Mouse (Mus musculus) CH12.LX (cell line): ENCODE results near the gene Gm20708. TPM values are rescaled to one million over a fixed set of nuclear protein-coding genes. Genes with fewer than 3 reads are reported as not detected.

ENCODE experiments used
- DNase-seq: peaks from one replicate; pipeline ENCODE4 v3.0.0-alpha.2; 2013; ENCODE audit errors: extremely low read depth
- H3K27ac ChIP-seq: 2 replicates; pipeline ENCODE4 v1.5.1; 2012; ENCODE audit warnings: low read depth, mild to moderate bottlenecking, control low read depth, moderate library complexity; ENCODE audit not compliant: insufficient read depth
- H3K27me3 ChIP-seq: replicated peaks from 2 replicates; pipeline ENCODE3; 2012; ENCODE audit warnings: inconsistent platforms
- H3K36me3 ChIP-seq, 2 experiments: replicated peaks in 1 of 2; 2 replicates each; pipeline versions ENCODE3 to v1.6.1; 2012; ENCODE audit warnings: inconsistent platforms in 1 of 2, low read length in 1 of 2, mild to moderate bottlenecking in 1 of 2, mixed read lengths in 1 of 2, moderate library complexity in 1 of 2; ENCODE audit not compliant: control insufficient read depth in 1 of 2, insufficient read depth in 1 of 2
- H3K4me1 ChIP-seq, 2 experiments: 2 replicates each; pipeline ENCODE4 v1.6.1; 2012; ENCODE audit warnings: inconsistent platforms in 1 of 2, moderate library complexity in 1 of 2; ENCODE audit not compliant: insufficient read depth in 2 of 2, control insufficient read depth in 1 of 2
- H3K4me2 ChIP-seq: 2 replicates; pipeline ENCODE4 v1.6.1; 2012; ENCODE audit warnings: low read depth, mild to moderate bottlenecking, control low read depth; ENCODE audit not compliant: poor library complexity, insufficient read depth, severe bottlenecking
- H3K4me3 ChIP-seq, 3 experiments: fragments of 150-350 bp in 1 of 3; sonication (generic) in 1 of 3; replicated peaks in 1 of 3; 2 replicates each; pipeline versions ENCODE3 to v1.5.1; 2011 to 2012; ENCODE audit warnings: low read depth in 2 of 3, low read length in 2 of 3, mild to moderate bottlenecking in 2 of 3, moderate library complexity in 2 of 3, control low read depth in 1 of 3, improper control_type of control experiment in 1 of 3, inconsistent platforms in 1 of 3, mixed read lengths in 1 of 3; ENCODE audit not compliant: poor library complexity in 1 of 3
- H3K79me2 ChIP-seq: replicated peaks from 2 replicates; pipeline ENCODE4 v1.6.1; 2012; ENCODE audit warnings: mild to moderate bottlenecking, moderate library complexity; ENCODE audit not compliant: control insufficient read depth, poor library complexity, insufficient read depth, severe bottlenecking; ENCODE audit errors: extremely low read depth
- H3K9ac ChIP-seq: 2 replicates; pipeline ENCODE4 v1.6.1; 2012; ENCODE audit warnings: low read depth, mild to moderate bottlenecking, control low read depth, moderate library complexity; ENCODE audit not compliant: insufficient read depth
- H3K9me3 ChIP-seq: replicated peaks from 2 replicates; pipeline ENCODE3; 2012; ENCODE audit warnings: low read length, inconsistent platforms, mixed read lengths
- E2F4 ChIP-seq: IDR thresholded peaks from 2 replicates; pipeline ENCODE4 v1.6.1; 2011; ENCODE audit warnings: low read depth, low read length, improper control_type of control experiment; ENCODE audit not compliant: insufficient replicate concordance
- ELF1 ChIP-seq: IDR thresholded peaks from 2 replicates; pipeline ENCODE4 v1.6.1; 2014; ENCODE audit warnings: low read depth, mild to moderate bottlenecking, inconsistent platforms, low read length, improper control_type of control experiment
- EP300 ChIP-seq: IDR thresholded peaks from 2 replicates; pipeline ENCODE4 v1.6.1; 2011; ENCODE audit warnings: low read length, improper control_type of control experiment
- HCFC1 ChIP-seq: IDR thresholded peaks from 2 replicates; pipeline ENCODE4 v1.6.1; 2012; ENCODE audit warnings: low read depth, mild to moderate bottlenecking, inconsistent platforms, low read length, improper control_type of control experiment
- IRF4 ChIP-seq: IDR thresholded peaks from 2 replicates; pipeline ENCODE4 v1.6.1; 2014; ENCODE audit warnings: low read depth, mild to moderate bottlenecking, inconsistent platforms, low read length, improper control_type of control experiment
- JUND ChIP-seq: conservative IDR thresholded peaks from 2 replicates; pipeline ENCODE4 v1.6.1; 2011; ENCODE audit warnings: low read depth, low read length, improper control_type of control experiment
- KAT2A ChIP-seq: IDR thresholded peaks from 2 replicates; pipeline ENCODE4 v1.6.1; 2012; ENCODE audit warnings: low read length, improper control_type of control experiment, inconsistent platforms; ENCODE audit not compliant: insufficient replicate concordance
- MAFK ChIP-seq: IDR thresholded peaks from 2 replicates; pipeline ENCODE4 v1.6.1; 2011; ENCODE audit warnings: low read length, improper control_type of control experiment; ENCODE audit not compliant: insufficient replicate concordance
- MEF2A ChIP-seq: IDR thresholded peaks from 2 replicates; pipeline ENCODE4 v1.6.1; 2014; ENCODE audit warnings: low read depth, mild to moderate bottlenecking, inconsistent platforms, low read length, improper control_type of control experiment, borderline replicate concordance
- MXI1 ChIP-seq: IDR thresholded peaks from 2 replicates; pipeline ENCODE4 v1.6.1; 2011; ENCODE audit warnings: mild to moderate bottlenecking, low read depth, low read length, improper control_type of control experiment
- NELFE ChIP-seq: IDR thresholded peaks from 2 replicates; pipeline ENCODE4 v1.6.1; 2011; ENCODE audit warnings: low read depth, low read length, improper control_type of control experiment
- NRF1 ChIP-seq: IDR thresholded peaks from 2 replicates; pipeline ENCODE4 v1.6.1; 2014; ENCODE audit warnings: low read depth, mild to moderate bottlenecking, inconsistent platforms, low read length, improper control_type of control experiment, moderate library complexity
- PAX5 ChIP-seq: IDR thresholded peaks from 2 replicates; pipeline ENCODE4 v1.6.1; 2012; ENCODE audit warnings: low read length, inconsistent platforms, mixed read lengths
- POLR2A ChIP-seq: IDR thresholded peaks from 2 replicates; pipeline ENCODE4 v1.6.1; 2011; ENCODE audit warnings: low read depth, mild to moderate bottlenecking, improper control_type of control experiment, low read length
- POLR2AphosphoS2 ChIP-seq: IDR thresholded peaks from 2 replicates; pipeline ENCODE4 v1.6.1; 2011; ENCODE audit warnings: low read depth, low read length, improper control_type of control experiment
- TCF12 ChIP-seq: IDR thresholded peaks from 2 replicates; pipeline ENCODE4 v1.6.1; 2014; ENCODE audit warnings: low read depth, mild to moderate bottlenecking, inconsistent platforms, low read length, improper control_type of control experiment
- USF1 ChIP-seq: IDR thresholded peaks from 2 replicates; pipeline ENCODE4 v1.6.1; 2014; ENCODE audit warnings: low read depth, mild to moderate bottlenecking, inconsistent platforms, low read length, improper control_type of control experiment
- USF2 ChIP-seq: conservative IDR thresholded peaks from 2 replicates; pipeline ENCODE4 v1.6.1; 2011; ENCODE audit warnings: low read depth, low read length, improper control_type of control experiment
- ZMIZ1 ChIP-seq: IDR thresholded peaks from 2 replicates; pipeline ENCODE4 v1.6.1; 2012; ENCODE audit warnings: low read depth, mild to moderate bottlenecking, inconsistent platforms, low read length, improper control_type of control experiment
- dilution Hi-C: fragments of 300-500 bp; cut with MboI; formaldehyde crosslinking; loops from 2 replicates; pipeline ENCODE4 v1.14.3; 2020; ENCODE audit warnings: low sequenced_read_pairs; ENCODE audit not compliant: extremely low pct_unique_long_range_greater_than_20kb, extremely low pct_ligation_motif_present
- in situ Hi-C: fragments of 300-500 bp; cut with MboI; formaldehyde crosslinking; loops from 3 replicates; pipeline ENCODE4 v1.14.3; 2019; ENCODE audit warnings: low sequenced_read_pairs, low pct_ligation_motif_present, low pct_unique_long_range_greater_than_20kb, mixed read lengths
- polyA plus RNA-seq: library from polyadenylated mRNA; unstranded; fragments of >175 nt; gene quantifications from 2 replicates; pipeline ENCODE4 v1.2.1, GENCODE M21; 2012; ENCODE audit warnings: low read depth; ENCODE audit not compliant: insufficient read length
- total RNA-seq, 2 experiments: library from RNA; depleted of rRNA; stranded (reverse); fragments of 300-350 nt in 1 of 2; fragments of >200 nt in 1 of 2; gene quantifications; 2 replicates each; pipeline ENCODE4 v1.2.3; 2012 to 2014

The Gm20708 gene
- total and polyA plus RNA-seq, 3 experiments: 0.50 to 1.0 (median 0.80) TPM

DNA sequence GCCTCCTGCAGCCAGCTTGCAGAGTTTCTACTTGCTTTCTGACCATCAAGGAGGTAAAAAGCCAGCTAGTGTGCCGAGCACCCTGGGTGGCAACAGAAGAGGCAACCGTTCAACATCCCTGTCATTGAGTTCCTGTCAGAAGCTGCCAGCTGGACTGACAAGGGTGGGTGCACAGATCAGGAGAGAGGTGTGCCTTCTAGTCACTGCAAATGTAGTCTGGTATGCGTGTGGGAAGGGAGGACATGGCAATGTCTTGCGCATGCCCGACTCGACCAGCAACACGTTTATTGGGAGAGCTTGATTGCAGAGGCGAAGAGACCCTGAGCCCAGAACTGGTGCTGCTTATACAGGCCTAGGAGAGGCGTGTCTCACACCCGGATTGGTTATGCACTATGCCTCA lies 48.0 kb downstream of the Gm20708 start:
- no peak overlapping the region for H3K27ac ChIP-seq
- in situ Hi-C loops: no loop called here
- H3K9me3 ChIP-seq: peaks cover 13% of the 10 kb centered on the region
- no peak overlapping the region for H3K4me3 ChIP-seq
- no peak overlapping the region for H3K4me2 ChIP-seq
- dilution Hi-C loops: no loop called here
- peaks cover 4% of the 10 kb centered on the region; the same call in 1 of the 2 replicates for H3K79me2 ChIP-seq
- 0 out of 2 replicates have a peak, but pooled peaks have one; percentile 5 for TF ChIP-seq POLR2AphosphoS2
- no peak for TF ChIP-seq KAT2A
- TF ChIP-seq POLR2A: 0 out of 2 replicates have a peak, but pooled peaks have one; percentile 10
- no peak for TF ChIP-seq MAFK
- H3K9ac ChIP-seq: no peak overlapping the region
- no peaks in the 10 kb centered on the region for H3K27me3 ChIP-seq
- DNase-seq: no peak
- H3K4me1 ChIP-seq: peaks cover 0 to 5% of the 10 kb centered on the region in 2 experiments; a peak in 1 of 4 replicates
- H3K36me3 ChIP-seq: peaks cover 43 to 66% of the 10 kb centered on the region in 2 experiments

DNA sequence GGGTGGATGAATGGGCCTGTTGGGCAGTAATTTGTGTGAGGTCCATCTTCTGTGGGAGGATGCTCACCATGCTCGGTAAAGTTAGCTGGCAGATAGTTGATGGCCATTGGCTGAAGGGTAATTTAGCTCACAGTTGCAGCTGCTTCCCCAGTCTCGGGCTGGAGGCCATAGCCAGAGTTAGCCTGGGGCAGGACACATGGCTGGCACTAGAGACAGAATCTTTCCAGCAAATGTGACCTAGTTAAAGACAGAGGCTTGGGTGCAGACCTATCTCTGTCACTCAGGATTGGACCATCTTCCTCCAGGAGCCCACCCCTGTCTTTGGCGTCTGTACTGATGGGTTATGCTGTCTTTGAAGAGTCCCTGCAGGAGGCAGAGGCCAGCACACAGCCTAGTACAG lies 48.9 kb downstream of the Gm20708 start:
- Histone ChIP-seq H3K4me1 (no peaks in the 10 kb centered on the region; a peak in 1 of 4 replicates), H3K9ac (no peak overlapping the region), H3K79me2 (no peaks in the 10 kb centered on the region), H3K4me2 (no peak overlapping the region), H3K9me3 (peaks cover 13% of the 10 kb centered on the region), H3K4me3 (no peak overlapping the region), H3K36me3 (peaks cover 35 to 57% of the 10 kb centered on the region in 2 experiments), H3K27me3 (no peaks in the 10 kb centered on the region), H3K27ac (no peak overlapping the region)
- TF ChIP-seq JUND (no peak), PAX5 (no peak), ZMIZ1 (no peak), EP300 (no peak), KAT2A (no peak), USF2 (no peak), NELFE (no peak), NRF1 (no peak), ELF1 (no peak), HCFC1 (no peak), E2F4 (no peak), MXI1 (no peak), IRF4 (no peak), MEF2A (no peak), TCF12 (no peak), USF1 (no peak)
- dilution Hi-C loops: no loop called here
- DNase-seq: no peak
- in situ Hi-C loops: no loop called here
